Mouse (Mus musculus): ENCODE measurements at regions not wholly inside any gene's neighbourhood (a gene's known extent, or its start where the extent isn't known, plus 50 kb on each side); places are given as distances from the start of the nearest gene placed in this dataset.
A peak's percentile ranks its signal among the peaks of the same experiment; 100 is the strongest.

- Histone ChIP-seq H3K4me2 (no peak overlapping the region), H3K4me1 (peaks cover 3% of the 10 kb centered on the region; the same call in 1 of the 2 replicates), H3K9me3 (no peaks in the 10 kb centered on the region), H3K4me3 (replicated peaks) (no peak overlapping the region), H3K36me3 (replicated peaks) (no peaks in the 10 kb centered on the region), H3K9ac (no peak overlapping the region), H3K27ac (no peak overlapping the region), H3K27me3 (no peaks in the 10 kb centered on the region)
- no peak for ATAC-seq (ENCODE audit: low FRiP score)
- WGBS: 64% methylated on average over 10 of the region's 10 CpGs
Observed at GRCm38 (mm10) chr10:111111020-111111419, 53.5 kb upstream of the Osbpl8 start.

GRCm38 (mm10) chr10:111108658-111109633 is 55.6 kb upstream of the Osbpl8 start:
- Histone ChIP-seq H3K4me3 (replicated peaks) (peak overlapping the region; percentile 10; the same call in 1 of the 2 replicates), H3K4me1 (peaks cover 3% of the 10 kb centered on the region; the same call in 1 of the 2 replicates), H3K36me3 (replicated peaks) (no peaks in the 10 kb centered on the region), H3K27me3 (no peaks in the 10 kb centered on the region), H3K27ac (no peak overlapping the region), H3K9me3 (no peaks in the 10 kb centered on the region), H3K9ac (no peak overlapping the region), H3K4me2 (peak overlapping the region; percentile 43)
- peak; percentile 61; the same call in 1 of the 2 replicates for ATAC-seq (ENCODE audit: low FRiP score)
- 48% methylated on average over 24 of the region's 24 CpGs for WGBS

- Histone ChIP-seq H3K36me3 (replicated peaks) (no peaks in the 10 kb centered on the region), H3K9ac (no peak overlapping the region), H3K27me3 (no peaks in the 10 kb centered on the region), H3K9me3 (no peaks in the 10 kb centered on the region), H3K27ac (no peak overlapping the region), H3K4me2 (no peak overlapping the region), H3K4me1 (peaks cover 3% of the 10 kb centered on the region; the same call in 1 of the 2 replicates), H3K4me3 (replicated peaks) (no peak overlapping the region)
- 91% methylated on average over 5 of the region's 5 CpGs for WGBS
- no peak for ATAC-seq (ENCODE audit: low FRiP score)
Observed at GRCm38 (mm10) chr10:111107852-111108251, 56.7 kb upstream of the Osbpl8 start.

- no peaks in the 10 kb centered on the region for H3K9me3 ChIP-seq
- H3K4me3 ChIP-seq (replicated peaks): no peak overlapping the region
- H3K4me1 ChIP-seq: peaks cover 3% of the 10 kb centered on the region; the same call in 1 of the 2 replicates
- WGBS: 74% methylated on average over 7 of the region's 7 CpGs
- H3K4me2 ChIP-seq: no peak overlapping the region
- ATAC-seq (ENCODE audit: low FRiP score): no peak
- H3K27ac ChIP-seq: no peak overlapping the region
- H3K36me3 ChIP-seq (replicated peaks): no peaks in the 10 kb centered on the region
- H3K9ac ChIP-seq: no peak overlapping the region
- H3K27me3 ChIP-seq: no peaks in the 10 kb centered on the region
Observed at GRCm38 (mm10) chr10:111107387-111107786, 57.2 kb upstream of the Osbpl8 start.

GRCm38 (mm10) chr10:111106411-111106810 is 58.1 kb upstream of the Osbpl8 start:
- ATAC-seq (ENCODE audit: low FRiP score): no peak
- 83% methylated on average over 5 of the region's 5 CpGs for WGBS
- no peaks in the 10 kb centered on the region for H3K9me3 ChIP-seq
- H3K4me2 ChIP-seq: no peak overlapping the region
- no peak overlapping the region for H3K9ac ChIP-seq
- H3K36me3 ChIP-seq (replicated peaks): no peaks in the 10 kb centered on the region
- H3K27ac ChIP-seq: no peak overlapping the region
- no peak overlapping the region for H3K4me3 ChIP-seq (replicated peaks)
- H3K4me1 ChIP-seq: peaks cover 3% of the 10 kb centered on the region; the same call in 1 of the 2 replicates
- no peaks in the 10 kb centered on the region for H3K27me3 ChIP-seq

GRCm38 (mm10) chr10:111105662-111106061 is 58.9 kb upstream of the Osbpl8 start:
- no peaks in the 10 kb centered on the region for H3K36me3 ChIP-seq (replicated peaks)
- H3K4me3 ChIP-seq (replicated peaks): no peak overlapping the region
- peaks cover 3% of the 10 kb centered on the region; the same call in 1 of the 2 replicates for H3K4me1 ChIP-seq
- no peak overlapping the region for H3K27ac ChIP-seq
- no peak overlapping the region for H3K9ac ChIP-seq
- H3K9me3 ChIP-seq: no peaks in the 10 kb centered on the region
- WGBS: 92% methylated on average over 5 of the region's 5 CpGs
- H3K4me2 ChIP-seq: no peak overlapping the region
- no peak for ATAC-seq (ENCODE audit: low FRiP score)
- H3K27me3 ChIP-seq: no peaks in the 10 kb centered on the region

GRCm38 (mm10) chr10:111103512-111103911 is 61.0 kb upstream of the Osbpl8 start:
- Histone ChIP-seq H3K9ac (no peak overlapping the region), H3K4me2 (no peak overlapping the region), H3K4me1 (peaks cover 11% of the 10 kb centered on the region), H3K36me3 (replicated peaks) (no peaks in the 10 kb centered on the region), H3K9me3 (no peaks in the 10 kb centered on the region), H3K27me3 (no peaks in the 10 kb centered on the region), H3K27ac (no peak overlapping the region), H3K4me3 (replicated peaks) (no peak overlapping the region)
- no peak for ATAC-seq (ENCODE audit: low FRiP score)
- WGBS: 86% methylated on average over 5 of the region's 5 CpGs

- no peaks in the 10 kb centered on the region for H3K36me3 ChIP-seq (replicated peaks)
- H3K4me2 ChIP-seq: no peak overlapping the region
- no peak overlapping the region for H3K4me3 ChIP-seq (replicated peaks)
- no peak overlapping the region for H3K9ac ChIP-seq
- ATAC-seq (ENCODE audit: low FRiP score): no peak
- no peaks in the 10 kb centered on the region for H3K27me3 ChIP-seq
- 89% methylated on average over 14 of the region's 14 CpGs for WGBS
- no peaks in the 10 kb centered on the region for H3K9me3 ChIP-seq
- H3K4me1 ChIP-seq: peaks cover 11% of the 10 kb centered on the region
- no peak overlapping the region for H3K27ac ChIP-seq
Observed at GRCm38 (mm10) chr10:111103086-111103485, 61.5 kb upstream of the Osbpl8 start.

- no peak for ATAC-seq (ENCODE audit: low FRiP score)
- Histone ChIP-seq H3K27ac (no peak overlapping the region), H3K36me3 (replicated peaks) (no peaks in the 10 kb centered on the region), H3K4me2 (no peak overlapping the region), H3K9me3 (no peaks in the 10 kb centered on the region), H3K4me1 (peaks cover 20% of the 10 kb centered on the region), H3K9ac (no peak overlapping the region), H3K4me3 (replicated peaks) (no peak overlapping the region), H3K27me3 (no peaks in the 10 kb centered on the region)
- WGBS: 88% methylated on average over 18 of the region's 18 CpGs
Observed at GRCm38 (mm10) chr10:111101901-111102761, 62.4 kb upstream of the Osbpl8 start.

GRCm38 (mm10) chr10:111099812-111100464 is 64.6 kb upstream of the Osbpl8 start:
- Histone ChIP-seq H3K27me3 (no peaks in the 10 kb centered on the region), H3K36me3 (replicated peaks) (no peaks in the 10 kb centered on the region), H3K9me3 (no peaks in the 10 kb centered on the region), H3K27ac (peak overlapping the region; percentile 56), H3K4me3 (replicated peaks) (no peak overlapping the region), H3K4me1 (peaks cover 23% of the 10 kb centered on the region), H3K9ac (no peak overlapping the region), H3K4me2 (no peak overlapping the region)
- peak; percentile 59 for ATAC-seq (ENCODE audit: low FRiP score)
- 38% methylated on average over 7 of the region's 7 CpGs for WGBS

- Histone ChIP-seq H3K27me3 (no peaks in the 10 kb centered on the region), H3K4me3 (replicated peaks) (no peak overlapping the region), H3K4me1 (peaks cover 23% of the 10 kb centered on the region), H3K9me3 (no peaks in the 10 kb centered on the region), H3K27ac (peak overlapping the region; percentile 56; the same call in 1 of the 2 replicates), H3K4me2 (no peak overlapping the region), H3K36me3 (replicated peaks) (no peaks in the 10 kb centered on the region), H3K9ac (no peak overlapping the region)
- peak; percentile 42; the same call in 1 of the 2 replicates for ATAC-seq (ENCODE audit: low FRiP score)
- WGBS: 58% methylated on average over 5 of the region's 5 CpGs
Observed at GRCm38 (mm10) chr10:111099059-111099811, 65.3 kb upstream of the Osbpl8 start.
